Mouse (Mus musculus): ENCODE measurements around the gene Gm973.

Gene Gm973

GRCm38 (mm10) chr1:59670641-59671168 lies 154.6 kb downstream of the Gm973 start, which contains the start of gene Sumo1:
TSS of gene Sumo1 (minus strand) at chr1:59670834.
- peak; percentile 95 for ATAC-seq (ENCODE audit: insufficient number of reproducible peaks, low FRiP score, low TSS enrichment)

- ATAC-seq (ENCODE audit: insufficient number of reproducible peaks, low FRiP score, low TSS enrichment): no peak
Observed at GRCm38 (mm10) chr1:59673661-59674060, 157.6 kb downstream of the Gm973 start.

DNA sequence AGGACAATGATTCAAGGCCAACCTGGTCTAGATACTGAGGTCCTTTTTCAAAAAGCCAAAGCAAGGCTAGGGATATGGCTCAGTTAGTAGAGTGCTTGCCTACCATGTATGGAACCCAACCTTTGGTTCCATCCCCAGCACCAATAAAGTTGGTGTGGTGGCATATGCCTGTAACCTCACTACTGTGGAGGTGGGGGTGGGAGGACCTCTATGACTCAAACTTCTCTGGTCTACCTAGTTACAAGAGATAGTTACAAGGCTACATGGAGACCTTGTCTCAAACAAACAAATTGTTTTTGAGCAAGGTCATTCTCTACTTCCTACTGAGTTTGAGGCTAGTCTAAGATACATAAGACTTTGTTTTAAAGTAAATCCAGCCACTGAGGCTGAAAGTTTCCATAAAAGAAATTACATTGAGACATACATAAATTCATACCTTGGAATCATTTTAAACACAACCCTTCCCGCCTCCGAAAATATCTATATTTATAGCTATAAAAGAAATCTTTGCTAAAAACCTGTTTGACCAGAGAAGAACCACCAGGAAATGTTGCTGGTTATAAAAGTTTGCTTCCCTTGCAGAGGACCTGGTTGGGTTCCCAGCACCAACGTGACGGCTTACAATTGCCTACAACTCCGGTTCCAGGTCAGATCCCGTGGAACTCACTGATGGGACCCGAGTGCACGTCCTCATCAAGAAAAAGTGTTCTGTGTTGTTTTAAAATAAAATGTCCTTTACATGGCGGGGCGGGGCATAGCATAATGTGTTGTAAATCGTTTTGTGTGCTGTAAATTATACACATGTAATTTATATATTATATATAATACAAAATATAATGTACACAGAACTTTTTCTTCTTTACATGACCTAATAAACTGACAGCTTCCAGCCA lies 168.1 kb downstream of the Gm973 start:
- ATAC-seq (ENCODE audit: insufficient number of reproducible peaks, low FRiP score, low TSS enrichment): no peak

- peak; percentile 99 for ATAC-seq (ENCODE audit: insufficient number of reproducible peaks, low FRiP score, low TSS enrichment)
Observed at GRCm38 (mm10) chr1:59684819-59685755, 169.0 kb downstream of the Gm973 start, which contains the start of gene Nop58. TSS of gene Nop58 (plus strand) at chr1:59684971.
